Mouse (Mus musculus) thymus, adult 2 months (tissue): ENCODE measurements around the gene Ankle2.

Source experiments
- CTCF ChIP-seq: fragments of 200-500 bp; IDR thresholded peaks from 2 replicates; pipeline ENCODE4 v1.5.1; 2012; ENCODE audit warnings: mild to moderate bottlenecking, control low read depth, low read length, moderate library complexity, borderline replicate concordance; ENCODE audit not compliant: control insufficient read depth, poor library complexity, insufficient read depth; ENCODE audit errors: extremely low read depth
- POLR2A ChIP-seq: fragments of 200-500 bp; IDR thresholded peaks from 2 replicates; pipeline ENCODE4 v1.6.1; 2012; ENCODE audit warnings: mild to moderate bottlenecking, low read length, control low read depth, moderate library complexity; ENCODE audit not compliant: control insufficient read depth, poor library complexity, insufficient read depth; ENCODE audit errors: extremely low read depth

GRCm38 (mm10) chr5:110285156-110285555 is 54.4 kb downstream of the Ankle2 start:
- no peak for TF ChIP-seq CTCF
- no peak for TF ChIP-seq POLR2A
